Mouse (Mus musculus) neural tube, embryonic 11.5 days (tissue): Measurements from ENCODE around the gene Fam222a. TPM values are rescaled to one million over a fixed set of nuclear protein-coding genes. Genes with fewer than 3 reads are reported as not detected.

Source experiments
- ATAC-seq: fragments of 200-750 bp; cut with Nextera tagmentation; 2 replicates; pipeline ENCODE4 v1.8.0; 2017; ENCODE audit warnings: moderate number of reproducible peaks, mild to moderate bottlenecking, moderate TSS enrichment, moderate library complexity; ENCODE audit not compliant: insufficient read depth, low FRiP score, low TSS enrichment
- DNase-seq: peaks from one replicate; pipeline ENCODE4 v3.0.0-alpha.2; 2015; ENCODE audit warnings: low spot score
- H3K27ac ChIP-seq: fragments of 300-500 bp; sonication (generic); 2 replicates; pipeline ENCODE4 v1.5.1; 2014; ENCODE audit warnings: low read depth, mild to moderate bottlenecking, low read length
- H3K27me3 ChIP-seq: fragments of 300-500 bp; sonication (generic); 2 replicates; pipeline ENCODE4 v1.6.1; 2014; ENCODE audit warnings: mild to moderate bottlenecking, low read length, mixed read lengths; ENCODE audit not compliant: control insufficient read depth, insufficient read depth
- H3K36me3 ChIP-seq: fragments of 300-500 bp; sonication (generic); 2 replicates; pipeline ENCODE4 v1.6.1; 2014; ENCODE audit warnings: mild to moderate bottlenecking, low read length, moderate library complexity, mixed read lengths; ENCODE audit not compliant: control insufficient read depth, insufficient read depth
- H3K4me1 ChIP-seq: fragments of 300-500 bp; sonication (generic); 2 replicates; pipeline ENCODE4 v1.6.1; 2014; ENCODE audit warnings: low read length, mixed read lengths; ENCODE audit not compliant: control insufficient read depth, insufficient read depth
- H3K4me2 ChIP-seq: fragments of 300-500 bp; sonication (generic); 2 replicates; pipeline ENCODE4 v1.6.1; 2014; ENCODE audit warnings: low read depth, mild to moderate bottlenecking, moderate library complexity
- H3K4me3 ChIP-seq: fragments of 300-500 bp; sonication (generic); 2 replicates; pipeline ENCODE4 v1.5.1; 2014; ENCODE audit warnings: low read depth, low read length
- H3K9ac ChIP-seq: fragments of 300-500 bp; sonication (generic); 2 replicates; pipeline ENCODE4 v1.6.1; 2014; ENCODE audit warnings: mild to moderate bottlenecking, low read length
- H3K9me3 ChIP-seq: fragments of 300-500 bp; sonication (generic); 2 replicates; pipeline ENCODE4 v1.6.1; 2016; ENCODE audit warnings: low read length; ENCODE audit not compliant: control insufficient read depth
- WGBS: fragments of 180-500 bp; shearing (Covaris S2); extraction: QIAGEN DNeasy Blood & Tissue Kit; methylation state at CpG from one replicate; pipeline ENCODE4 v1.1.7; 2014; 5-methylcytosine and 5-hydroxymethylcytosine counted together
- polyA plus RNA-seq: library from polyadenylated mRNA; unstranded; fragments of >200 nt; fragmentation: Nextera tagmentation; extraction: Ambion mirVana; gene quantifications from 2 replicates; pipeline ENCODE4 v1.2.1, GENCODE M21; 2014

Fam222a gene
- 5.0 and 7.5 TPM in 2 replicates for polyA plus RNA-seq

DNA sequence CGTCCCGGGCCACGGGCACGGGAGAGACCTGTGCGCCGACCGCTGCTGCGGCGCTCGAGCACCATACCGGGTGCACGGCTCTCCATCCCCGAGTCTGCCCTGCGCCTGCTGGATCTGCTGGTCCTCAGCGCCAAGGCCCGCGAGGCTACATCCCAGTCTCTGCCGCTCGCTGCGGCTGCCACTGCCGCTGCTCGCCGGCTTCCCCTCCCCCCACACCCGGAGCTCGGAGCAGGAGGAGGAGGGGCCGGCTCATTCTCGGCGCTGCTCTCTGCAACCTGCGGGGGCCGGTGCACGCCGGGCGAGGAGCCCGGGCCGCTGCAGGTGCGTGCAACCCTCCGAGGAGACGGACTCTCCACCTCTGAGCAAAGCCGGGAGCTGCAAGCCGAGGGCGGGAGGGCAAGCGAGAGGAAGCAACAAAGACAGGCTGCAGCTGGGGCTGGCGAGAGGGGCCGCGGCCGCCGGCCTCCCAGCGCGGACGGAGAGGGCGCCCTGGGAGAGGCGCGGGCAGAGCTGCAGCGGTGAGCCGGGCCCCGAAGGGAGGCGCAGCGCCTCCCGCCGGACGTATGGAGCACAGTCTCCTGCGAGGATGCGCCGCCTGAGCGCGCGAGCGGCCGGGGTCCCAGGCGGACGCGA is at the start of gene Fam222a:
Fam222a (plus strand) TSS at position 452 of the 633 bp plus-strand sequence.
- H3K4me1 ChIP-seq: peaks cover 34% of the 10 kb centered on the region
- under 1% methylated on average over 65 of the region's 72 CpGs for WGBS
- no peaks in the 10 kb centered on the region for H3K9me3 ChIP-seq
- 0 out of 2 replicates have a peak, but pooled peaks cover 2% of the 10 kb centered on the region for H3K27me3 ChIP-seq
- peak within 1 kb of the TSS; percentile 82 for H3K4me3 ChIP-seq
- no peaks in the 10 kb centered on the region for H3K36me3 ChIP-seq
- H3K27ac ChIP-seq: peak within 1 kb of the TSS; percentile 89
- peak within 1 kb of the TSS; percentile 79 for H3K4me2 ChIP-seq
- ATAC-seq: peak; percentile 55
- DNase-seq: peak; percentile 90
- peak within 1 kb of the TSS; percentile 81 for H3K9ac ChIP-seq

DNA sequence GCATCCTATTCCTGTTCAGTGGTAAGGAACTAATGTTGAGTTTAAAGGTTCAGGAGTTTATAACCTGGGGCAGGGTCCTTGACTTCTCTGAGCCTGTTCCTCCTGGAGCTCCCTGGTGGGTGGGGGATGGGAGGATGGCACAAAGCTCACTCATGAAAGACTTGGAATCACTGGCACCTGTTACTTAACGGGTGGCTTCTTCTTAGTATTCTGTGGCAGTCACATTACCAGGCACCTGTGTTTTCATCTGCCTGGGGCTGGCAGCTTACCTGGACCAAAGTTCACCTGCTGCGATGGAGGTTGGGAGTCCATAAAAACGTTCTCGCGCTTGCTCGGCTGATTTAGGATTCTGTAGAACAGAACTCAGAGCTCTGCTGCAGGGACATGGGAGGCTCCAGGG is 39.5 kb upstream of the Fam222a start:
- no peaks in the 10 kb centered on the region for H3K36me3 ChIP-seq
- DNase-seq: no peak
- H3K4me3 ChIP-seq: no peak overlapping the region
- H3K9me3 ChIP-seq: no peaks in the 10 kb centered on the region
- no peak overlapping the region for H3K9ac ChIP-seq
- H3K4me2 ChIP-seq: no peak overlapping the region
- no peaks in the 10 kb centered on the region for H3K27me3 ChIP-seq
- ATAC-seq: no peak
- no peaks in the 10 kb centered on the region for H3K4me1 ChIP-seq
- 89% methylated on average over 6 of the region's 6 CpGs for WGBS
- no peak overlapping the region for H3K27ac ChIP-seq

DNA sequence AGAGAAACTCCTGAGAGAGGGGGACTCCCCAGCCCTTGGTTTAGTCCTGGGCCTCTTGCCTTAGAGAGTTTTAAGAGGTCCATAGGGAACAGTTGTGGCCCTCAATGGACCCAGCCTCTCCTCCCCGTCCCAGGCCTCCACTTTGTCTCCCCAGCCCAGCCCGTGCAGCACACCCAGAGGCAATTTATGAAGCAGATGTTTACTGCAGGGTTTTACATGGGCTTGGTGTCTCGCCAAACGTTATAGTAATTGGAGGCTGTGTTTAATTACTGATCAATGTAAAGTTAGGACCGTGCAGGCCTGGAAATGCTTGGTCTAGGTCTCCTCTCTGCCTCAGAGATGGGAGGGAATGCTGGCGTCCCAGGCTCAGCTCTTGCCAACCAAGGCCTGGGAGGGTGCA is 37.5 kb upstream of the Fam222a start:
- Histone ChIP-seq H3K9me3 (no peaks in the 10 kb centered on the region), H3K4me1 (no peaks in the 10 kb centered on the region), H3K36me3 (no peaks in the 10 kb centered on the region), H3K27ac (no peak overlapping the region), H3K9ac (no peak overlapping the region), H3K4me3 (no peak overlapping the region), H3K4me2 (no peak overlapping the region), H3K27me3 (no peaks in the 10 kb centered on the region)
- ATAC-seq: no peak
- WGBS: 57% methylated on average over 6 of the region's 6 CpGs
- no peak for DNase-seq

DNA sequence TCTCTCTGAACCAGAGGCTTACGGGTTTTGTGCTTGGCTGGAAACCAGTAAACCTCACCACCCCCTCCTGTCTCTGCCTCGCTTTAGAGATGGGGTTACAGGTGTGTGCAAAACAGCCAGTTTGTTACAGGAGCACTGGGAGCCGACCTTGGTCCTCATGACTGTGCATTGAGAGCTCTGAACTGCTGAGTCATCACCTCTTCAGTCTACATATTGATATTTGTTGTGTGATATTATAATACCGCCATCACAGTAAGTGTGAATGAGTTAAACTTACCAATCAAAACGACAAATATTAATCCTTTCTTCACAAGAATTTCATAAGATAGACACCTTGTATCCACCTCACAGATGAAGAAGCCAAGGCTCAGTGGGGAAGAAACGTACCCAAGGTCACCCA is 35.8 kb upstream of the Fam222a start:
- Histone ChIP-seq H3K27ac (no peak overlapping the region), H3K4me1 (no peaks in the 10 kb centered on the region), H3K9me3 (no peaks in the 10 kb centered on the region), H3K4me2 (no peak overlapping the region), H3K9ac (no peak overlapping the region), H3K36me3 (no peaks in the 10 kb centered on the region), H3K4me3 (no peak overlapping the region), H3K27me3 (no peaks in the 10 kb centered on the region)
- ATAC-seq (no peak), DNase-seq (no peak)
- WGBS: 73% methylated on average over 6 of the region's 6 CpGs

GRCm38 (mm10) chr5:114537308-114538020 is 30.4 kb upstream of the Fam222a start:
- Histone ChIP-seq H3K36me3 (no peaks in the 10 kb centered on the region), H3K9me3 (no peaks in the 10 kb centered on the region), H3K27me3 (no peaks in the 10 kb centered on the region), H3K27ac (no peak overlapping the region), H3K4me2 (peak overlapping the region; percentile 9; the same call in 1 of the 2 replicates), H3K9ac (no peak overlapping the region), H3K4me1 (peaks cover 8% of the 10 kb centered on the region), H3K4me3 (no peak overlapping the region)
- ATAC-seq (no peak), DNase-seq (peak; percentile 62)
- WGBS: 8% methylated on average over 26 of the region's 26 CpGs

- Histone ChIP-seq H3K27ac (no peak overlapping the region), H3K9ac (no peak overlapping the region), H3K4me3 (no peak overlapping the region), H3K4me1 (peaks cover 8% of the 10 kb centered on the region), H3K27me3 (no peaks in the 10 kb centered on the region), H3K4me2 (0 out of 2 replicates have a peak overlapping the region, but pooled peaks have one; percentile 9), H3K9me3 (no peaks in the 10 kb centered on the region), H3K36me3 (no peaks in the 10 kb centered on the region)
- WGBS: 18% methylated on average over 8 of the region's 8 CpGs
- DNase-seq (no peak), ATAC-seq (no peak)
These were observed 29.8 kb upstream of the Fam222a start for GRCm38 (mm10) chr5:114538021-114538405.

GRCm38 (mm10) chr5:114538752-114539151 is 29.1 kb upstream of the Fam222a start:
- WGBS: 11% methylated on average over 4 of the region's 4 CpGs
- no peak overlapping the region for H3K27ac ChIP-seq
- no peaks in the 10 kb centered on the region for H3K27me3 ChIP-seq

GRCm38 (mm10) chr5:114539766-114540165 is 28.1 kb upstream of the Fam222a start:
- H3K27me3 ChIP-seq: no peaks in the 10 kb centered on the region

More at GRCm38 (mm10) chr5:114538752-114539151, 29.1 kb upstream of the Fam222a start:
- Histone ChIP-seq H3K36me3 (no peaks in the 10 kb centered on the region), H3K9me3 (no peaks in the 10 kb centered on the region), H3K4me3 (no peak overlapping the region), H3K4me1 (peaks cover 8% of the 10 kb centered on the region), H3K4me2 (no peak overlapping the region), H3K9ac (no peak overlapping the region)
- DNase-seq: peak; percentile 40
- no peak for ATAC-seq

More at GRCm38 (mm10) chr5:114539766-114540165, 28.1 kb upstream of the Fam222a start:
- no peaks in the 10 kb centered on the region for H3K9me3 ChIP-seq
- no peak overlapping the region for H3K4me2 ChIP-seq
- H3K4me3 ChIP-seq: no peak overlapping the region
- H3K4me1 ChIP-seq: peaks cover 8% of the 10 kb centered on the region
- H3K36me3 ChIP-seq: no peaks in the 10 kb centered on the region
- no peak for DNase-seq
- H3K27ac ChIP-seq: no peak overlapping the region
- 69% methylated on average over 6 of the region's 6 CpGs for WGBS
- H3K9ac ChIP-seq: no peak overlapping the region
- no peak for ATAC-seq
